Mouse (Mus musculus) MEL (cell line): ENCODE measurements around the gene Axdnd1. TPM values are rescaled to one million over a fixed set of nuclear protein-coding genes. Genes with fewer than 3 reads are reported as not detected.
A peak's percentile ranks its signal among the peaks of the same experiment; 100 is the strongest.

ENCODE experiments used
- DNase-seq: peaks from one replicate; pipeline ENCODE4 v3.0.0; 2011; ENCODE audit warnings: low read depth, low spot score
- H3K27ac ChIP-seq: 2 replicates; pipeline ENCODE4 v1.5.1; 2012; ENCODE audit warnings: low read depth, mild to moderate bottlenecking, control low read depth, low read length, moderate library complexity; ENCODE audit not compliant: control insufficient read depth
- H3K27me3 ChIP-seq, 2 experiments: fragments of 150-350 bp in 1 of 2; sonication (generic) in 1 of 2; 2 replicates each; pipeline ENCODE4 v1.6.1; 2012; ENCODE audit warnings: low read length in 2 of 2, mild to moderate bottlenecking in 2 of 2, improper control_type of control experiment in 1 of 2, moderate library complexity in 1 of 2; ENCODE audit not compliant: insufficient read depth in 2 of 2, control insufficient read depth in 1 of 2
- H3K36me3 ChIP-seq, 2 experiments: 2 replicates each; pipeline ENCODE4 v1.6.1; 2012 to 2014; ENCODE audit warnings: low read length in 2 of 2, improper control_type of control experiment in 1 of 2, inconsistent platforms in 1 of 2, mild to moderate bottlenecking in 1 of 2; ENCODE audit not compliant: insufficient read depth in 2 of 2, control insufficient read depth in 1 of 2
- H3K4me1 ChIP-seq, 2 experiments: fragments of 150-350 bp in 1 of 2; sonication (generic) in 1 of 2; 2 replicates each; pipeline ENCODE4 v1.6.1; 2012; ENCODE audit warnings: low read length in 2 of 2, improper control_type of control experiment in 1 of 2, mild to moderate bottlenecking in 1 of 2; ENCODE audit not compliant: insufficient read depth in 2 of 2, control insufficient read depth in 1 of 2
- H3K4me3 ChIP-seq, 2 experiments: fragments of 150-350 bp in 1 of 2; sonication (generic) in 1 of 2; 2 replicates each; pipeline ENCODE4 v1.5.1; 2012; ENCODE audit warnings: low read depth in 2 of 2, low read length in 2 of 2, mild to moderate bottlenecking in 2 of 2, moderate library complexity in 2 of 2, control low read depth in 1 of 2, improper control_type of control experiment in 1 of 2; ENCODE audit not compliant: control insufficient read depth in 1 of 2, insufficient read depth in 1 of 2
- H3K79me2 ChIP-seq: 2 replicates; pipeline ENCODE4 v1.6.1; 2012; ENCODE audit warnings: mild to moderate bottlenecking, low read length, moderate library complexity; ENCODE audit not compliant: control insufficient read depth, poor library complexity, insufficient read depth
- H3K9ac ChIP-seq: 2 replicates; pipeline ENCODE4 v1.6.1; 2012; ENCODE audit warnings: low read depth, mild to moderate bottlenecking, control low read depth, low read length, moderate library complexity; ENCODE audit not compliant: control insufficient read depth, poor library complexity, severe bottlenecking
- H3K9me3 ChIP-seq: fragments of 150-350 bp; sonication (generic); replicated peaks from 2 replicates; pipeline ENCODE4 v1.6.1; 2012; ENCODE audit warnings: mild to moderate bottlenecking, low read length, improper control_type of control experiment, moderate library complexity; ENCODE audit not compliant: insufficient read depth
- BHLHE40 ChIP-seq: IDR thresholded peaks from 2 replicates; pipeline ENCODE4 v1.6.1; 2012; ENCODE audit warnings: low read depth, mild to moderate bottlenecking, inconsistent platforms, low read length, improper control_type of control experiment, borderline replicate concordance
- CHD2 ChIP-seq: IDR thresholded peaks from 2 replicates; pipeline ENCODE4 v1.6.1; 2011; ENCODE audit warnings: low read length, improper control_type of control experiment
- CTCF ChIP-seq, 3 experiments: IDR thresholded peaks in 2 of 3; conservative IDR thresholded peaks in 1 of 3; 2 replicates each; pipeline ENCODE4 v1.5.1; 2011 to 2012; ENCODE audit warnings: low read length in 3 of 3, low read depth in 2 of 3, mild to moderate bottlenecking in 2 of 3, improper control_type of control experiment in 1 of 3, inconsistent platforms in 1 of 3, mixed read lengths in 1 of 3, moderate library complexity in 1 of 3; ENCODE audit not compliant: control insufficient read depth in 1 of 3, insufficient read depth in 1 of 3, poor library complexity in 1 of 3, severe bottlenecking in 1 of 3
- EP300 ChIP-seq, 2 experiments: IDR thresholded peaks; 2 replicates each; pipeline ENCODE4 v1.6.1; 2011; ENCODE audit warnings: improper control_type of control experiment in 2 of 2, low read length in 2 of 2, low read depth in 1 of 2, mild to moderate bottlenecking in 1 of 2
- GABPA ChIP-seq: IDR thresholded peaks from 2 replicates; pipeline ENCODE4 v1.6.1; 2012; ENCODE audit warnings: low read depth, mild to moderate bottlenecking, inconsistent platforms, low read length, improper control_type of control experiment, moderate library complexity
- MYB ChIP-seq: IDR thresholded peaks from 2 replicates; pipeline ENCODE4 v1.6.1; 2011; ENCODE audit warnings: mild to moderate bottlenecking, low read depth, low read length, improper control_type of control experiment
- NELFE ChIP-seq: IDR thresholded peaks from 2 replicates; pipeline ENCODE4 v1.6.1; 2011; ENCODE audit warnings: low read depth, low read length, improper control_type of control experiment
- POLR2AphosphoS2 ChIP-seq: IDR thresholded peaks from 2 replicates; pipeline ENCODE4 v1.6.1; 2011; ENCODE audit warnings: low read length, improper control_type of control experiment
- POLR2AphosphoS5 ChIP-seq: IDR thresholded peaks from 2 replicates; pipeline ENCODE4 v1.6.1; 2012; ENCODE audit warnings: low read depth, borderline replicate concordance, mild to moderate bottlenecking, inconsistent platforms, low read length, moderate library complexity, mixed read lengths
- RAD21 ChIP-seq: IDR thresholded peaks from 2 replicates; pipeline ENCODE4 v1.6.1; 2011; ENCODE audit warnings: mild to moderate bottlenecking, low read depth, low read length, improper control_type of control experiment
- SIN3A ChIP-seq: IDR thresholded peaks from 2 replicates; pipeline ENCODE4 v1.6.1; 2012; ENCODE audit warnings: low read length, improper control_type of control experiment, inconsistent platforms
- SMC3 ChIP-seq: IDR thresholded peaks from 2 replicates; pipeline ENCODE4 v1.6.1; 2011; ENCODE audit warnings: low read depth, low read length, improper control_type of control experiment
- USF2 ChIP-seq, 2 experiments: IDR thresholded peaks; 2 replicates each; pipeline ENCODE4 v1.6.1; 2011 to 2012; ENCODE audit warnings: improper control_type of control experiment in 2 of 2, low read length in 2 of 2, borderline replicate concordance in 1 of 2, inconsistent platforms in 1 of 2, low read depth in 1 of 2, mild to moderate bottlenecking in 1 of 2; ENCODE audit not compliant: insufficient read depth in 1 of 2
- ZC3H11A ChIP-seq: IDR thresholded peaks from 2 replicates; pipeline ENCODE4 v1.6.1; 2012; ENCODE audit warnings: low read depth, mild to moderate bottlenecking, inconsistent platforms, low read length, improper control_type of control experiment
- ZKSCAN1 ChIP-seq: IDR thresholded peaks from 2 replicates; pipeline ENCODE4 v1.6.1; 2012; ENCODE audit warnings: low read depth, mild to moderate bottlenecking, inconsistent platforms, low read length, improper control_type of control experiment, moderate library complexity
- polyA plus RNA-seq, 2 experiments: library from polyadenylated mRNA; stranded (reverse) in 1 of 2; unstranded in 1 of 2; fragments of >175 nt in 1 of 2; fragments of >200 nt in 1 of 2; gene quantifications; 2 replicates each; pipeline versions ENCODE4 v1.2.1 to v1.2.4; 2012; ENCODE audit warnings: low replicate concordance in 2 of 2, low read depth in 1 of 2; ENCODE audit not compliant: insufficient read length in 2 of 2, insufficient read depth in 1 of 2, missing spikeins in 1 of 2
- total RNA-seq: library from RNA; depleted of rRNA; stranded (reverse); fragments of 300-350 nt; gene quantifications from 2 replicates; pipeline ENCODE4 v1.2.3, GENCODE M21; 2012

Axdnd1 gene
- total and polyA plus RNA-seq, 3 experiments = 0.08 to 0.29 TPM; not detected in 1

DNA sequence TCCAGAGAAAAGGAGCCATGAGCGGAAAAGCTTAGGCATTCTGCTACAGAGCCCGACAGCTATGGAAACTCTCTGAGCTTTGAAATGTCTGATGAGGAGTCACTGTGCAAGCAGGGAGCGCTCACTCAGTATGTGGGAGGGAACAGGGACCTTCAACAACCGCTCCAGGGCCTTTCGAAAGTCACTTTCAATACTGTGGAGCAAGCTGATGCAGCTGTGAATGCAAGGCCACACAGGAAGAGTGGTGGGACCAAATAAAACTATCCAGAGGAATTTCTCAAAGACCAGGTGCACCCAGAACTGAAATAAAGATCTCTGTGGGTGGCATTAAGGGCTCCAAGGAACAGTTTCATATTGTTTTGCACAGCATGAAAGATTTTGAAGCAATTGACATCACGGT lies 1.9 kb upstream of the Axdnd1 start:
- no peaks in the 10 kb centered on the region for H3K9me3 ChIP-seq
- no peak overlapping the region for H3K4me3 ChIP-seq
- DNase-seq = no peak
- peaks cover 0 to 6% of the 10 kb centered on the region in 2 experiments; a peak in 2 of 4 replicates for H3K36me3 ChIP-seq
- TF ChIP-seq USF2 (IDR thresholded peaks at IDR 0.05; ENCODE audit: borderline replicate concordance in 1 of 2, insufficient read depth in 1 of 2, low read depth in 1 of 2, low read length in 2 of 2) (no peak), EP300 (IDR thresholded peaks at IDR 0.05; ENCODE audit: low read depth in 1 of 2, low read length in 2 of 2) (no peak), CTCF (IDR thresholded peaks at IDR 0.05 in 2 of 3, conservative IDR thresholded peaks at IDR 0.05 in 1 of 3; ENCODE audit: control insufficient read depth in 1 of 3, insufficient read depth in 1 of 3, low read depth in 2 of 3, low read length in 3 of 3, poor library complexity in 1 of 3, severe bottlenecking in 1 of 3) (no peak), GABPA (no peak), ZC3H11A (no peak), POLR2AphosphoS2 (no peak), MYB (no peak), BHLHE40 (no peak)
- H3K79me2 ChIP-seq = no peaks in the 10 kb centered on the region
- peaks cover 0 to 16% of the 10 kb centered on the region in 2 experiments; a peak in 3 of 4 replicates for H3K4me1 ChIP-seq
- no peak overlapping the region for H3K27ac ChIP-seq
- H3K9ac ChIP-seq = no peak overlapping the region
- no peaks in the 10 kb centered on the region for H3K27me3 ChIP-seq

GRCm38 (mm10) chr1:156418170-156418569 lies 2.8 kb downstream of the Axdnd1 start:
- H3K4me1 ChIP-seq = peaks cover 4 to 8% of the 10 kb centered on the region in 2 experiments; a peak in 3 of 4 replicates
- no peak overlapping the region for H3K9ac ChIP-seq
- peaks cover 0 to 13% of the 10 kb centered on the region in 2 experiments; a peak in 2 of 4 replicates for H3K36me3 ChIP-seq
- no peaks in the 10 kb centered on the region for H3K79me2 ChIP-seq
- DNase-seq = peak; percentile 82
- no peak overlapping the region for H3K4me3 ChIP-seq
- no peak overlapping the region for H3K27ac ChIP-seq
- no peaks in the 10 kb centered on the region for H3K27me3 ChIP-seq
- TF ChIP-seq GABPA = no peak
- no peak for TF ChIP-seq CHD2
- no peak for TF ChIP-seq NELFE
- TF ChIP-seq ZC3H11A = peak; percentile 56
- no peak for TF ChIP-seq ZKSCAN1
- TF ChIP-seq CTCF (IDR thresholded peaks at IDR 0.05 in 2 of 3, conservative IDR thresholded peaks at IDR 0.05 in 1 of 3; ENCODE audit: control insufficient read depth in 1 of 3, insufficient read depth in 1 of 3, low read depth in 2 of 3, low read length in 3 of 3, poor library complexity in 1 of 3, severe bottlenecking in 1 of 3) = peak in 2 of 3 experiments; percentile 51 to 80; a peak in 4 of 6 replicates
- TF ChIP-seq POLR2AphosphoS5 = no peak
- TF ChIP-seq SMC3 = peak; percentile 74
- peak; percentile 79 for TF ChIP-seq RAD21
- TF ChIP-seq BHLHE40 = no peak
- 0 out of 2 replicates have a peak, but pooled peaks have one; percentile 25 for TF ChIP-seq SIN3A
- TF ChIP-seq, all 39 proteins: peak for 5
- H3K9me3 ChIP-seq = no peaks in the 10 kb centered on the region
